Mouse (Mus musculus) heart, embryonic 16.5 days (tissue): ENCODE data around the gene Kmo. TPM values are rescaled to one million over a fixed set of nuclear protein-coding genes. Genes with fewer than 3 reads are reported as not detected.

Experiments used
- ATAC-seq: fragments of 200-750 bp; cut with Nextera tagmentation; replicated peaks from 2 replicates; pipeline ENCODE4 v1.8.0; 2017; ENCODE audit warnings: moderate number of reproducible peaks; ENCODE audit not compliant: insufficient read depth, low FRiP score; ENCODE audit errors: extremely low read depth
- H3K27ac ChIP-seq: fragments of 300-500 bp; sonication (generic); 2 replicates; pipeline ENCODE4 v1.5.1; 2014; ENCODE audit warnings: mild to moderate bottlenecking, low read length, control low read depth, moderate library complexity
- H3K27me3 ChIP-seq: fragments of 300-500 bp; sonication (generic); 2 replicates; pipeline ENCODE4 v1.6.1; 2014; ENCODE audit warnings: low read length, mixed read lengths; ENCODE audit not compliant: control insufficient read depth, insufficient read depth
- H3K36me3 ChIP-seq: fragments of 300-500 bp; sonication (generic); 2 replicates; pipeline ENCODE4 v1.6.1; 2014; ENCODE audit not compliant: control insufficient read depth, insufficient read depth
- H3K4me1 ChIP-seq: fragments of 300-500 bp; sonication (generic); 2 replicates; pipeline ENCODE4 v1.6.1; 2014; ENCODE audit warnings: low read length, mixed read lengths; ENCODE audit not compliant: control insufficient read depth, insufficient read depth
- H3K4me2 ChIP-seq: fragments of 300-500 bp; sonication (generic); 2 replicates; pipeline ENCODE4 v1.6.1; 2014; ENCODE audit warnings: low read depth, mild to moderate bottlenecking, control low read depth, low read length
- H3K4me3 ChIP-seq: fragments of 300-500 bp; sonication (generic); 2 replicates; pipeline ENCODE4 v1.5.1; 2014; ENCODE audit warnings: mild to moderate bottlenecking, control low read depth, low read length
- H3K9ac ChIP-seq: fragments of 300-500 bp; sonication (generic); 2 replicates; pipeline ENCODE4 v1.6.1; 2014; ENCODE audit warnings: low read length, control low read depth
- H3K9me3 ChIP-seq: fragments of 300-500 bp; sonication (generic); replicated peaks from 2 replicates; pipeline ENCODE4 v1.6.1; 2016; ENCODE audit warnings: low read length; ENCODE audit not compliant: control insufficient read depth
- WGBS: fragments of 180-500 bp; shearing (Covaris S2); extraction: QIAGEN DNeasy Blood & Tissue Kit; methylation state at CpG from one replicate; pipeline ENCODE4 v1.1.7; 2014; 5-methylcytosine and 5-hydroxymethylcytosine counted together
- polyA plus RNA-seq: library from polyadenylated mRNA; unstranded; fragments of >200 nt; fragmentation: Nextera tagmentation; extraction: Ambion mirVana; gene quantifications from 2 replicates; pipeline ENCODE4 v1.2.1, GENCODE M21; 2015

Gene Kmo
- polyA plus RNA-seq, result 0.10 and 0.38 TPM in 2 replicates

GRCm38 (mm10) chr1:175619814-175620431 is at the start of gene Kmo:
TSS of gene Kmo (plus strand) at chr1:175620381.
- H3K4me2 ChIP-seq, result no peak within 1 kb of the TSS
- 85% methylated on average over 13 of the region's 13 CpGs for WGBS
- H3K4me1 ChIP-seq, result peaks cover 11% of the 10 kb centered on the region
- no peaks in the 10 kb centered on the region for H3K9me3 ChIP-seq
- no peak for ATAC-seq
- H3K4me3 ChIP-seq, result no peak within 1 kb of the TSS
- H3K27me3 ChIP-seq, result no peaks in the 10 kb centered on the region
- H3K9ac ChIP-seq, result no peak within 1 kb of the TSS
- H3K36me3 ChIP-seq, result peaks cover 36% of the 10 kb centered on the region
- no peak within 1 kb of the TSS for H3K27ac ChIP-seq

GRCm38 (mm10) chr1:175574129-175574528 is 46.1 kb upstream of the Kmo start:
- H3K4me3 ChIP-seq, result no peak overlapping the region
- no peaks in the 10 kb centered on the region for H3K27me3 ChIP-seq
- H3K4me1 ChIP-seq, result no peaks in the 10 kb centered on the region
- no peak for ATAC-seq
- WGBS, result 65% methylated on average over 2 of the region's 2 CpGs
- H3K9ac ChIP-seq, result no peak overlapping the region
- no peaks in the 10 kb centered on the region for H3K36me3 ChIP-seq
- H3K27ac ChIP-seq, result no peak overlapping the region
- H3K9me3 ChIP-seq, result no peaks in the 10 kb centered on the region
- H3K4me2 ChIP-seq, result no peak overlapping the region

- Histone ChIP-seq H3K4me1 (no peaks in the 10 kb centered on the region), H3K9me3 (no peaks in the 10 kb centered on the region), H3K4me2 (no peak overlapping the region), H3K9ac (no peak overlapping the region), H3K27ac (no peak overlapping the region), H3K36me3 (no peaks in the 10 kb centered on the region), H3K4me3 (no peak overlapping the region), H3K27me3 (no peaks in the 10 kb centered on the region)
- WGBS, result 78% methylated on average over 2 of the region's 2 CpGs
- ATAC-seq, result no peak
These were observed 41.6 kb upstream of the Kmo start for GRCm38 (mm10) chr1:175578425-175579096.

GRCm38 (mm10) chr1:175579598-175580235 is 40.5 kb upstream of the Kmo start:
- H3K36me3 ChIP-seq, result no peaks in the 10 kb centered on the region
- no peaks in the 10 kb centered on the region for H3K9me3 ChIP-seq
- H3K9ac ChIP-seq, result no peak overlapping the region
- no peak for ATAC-seq
- no peak overlapping the region for H3K27ac ChIP-seq
- 73% methylated on average over 9 of the region's 9 CpGs for WGBS
- H3K4me1 ChIP-seq, result no peaks in the 10 kb centered on the region
- H3K4me3 ChIP-seq, result no peak overlapping the region
- no peaks in the 10 kb centered on the region for H3K27me3 ChIP-seq
- H3K4me2 ChIP-seq, result no peak overlapping the region

- no peak overlapping the region for H3K27ac ChIP-seq
These were observed 39.8 kb upstream of the Kmo start for GRCm38 (mm10) chr1:175580346-175580745.

GRCm38 (mm10) chr1:175582799-175583198 is 37.4 kb upstream of the Kmo start:
- no peak overlapping the region for H3K9ac ChIP-seq
- WGBS, result 77% methylated on average over 4 of the region's 4 CpGs
- ATAC-seq, result no peak

More at GRCm38 (mm10) chr1:175580346-175580745, 39.8 kb upstream of the Kmo start:
- Histone ChIP-seq H3K4me2 (no peak overlapping the region), H3K36me3 (no peaks in the 10 kb centered on the region), H3K4me1 (no peaks in the 10 kb centered on the region), H3K9me3 (no peaks in the 10 kb centered on the region), H3K9ac (no peak overlapping the region), H3K4me3 (no peak overlapping the region), H3K27me3 (no peaks in the 10 kb centered on the region)
- ATAC-seq, result no peak
- WGBS, result 82% methylated on average over 7 of the region's 7 CpGs

GRCm38 (mm10) chr1:175585267-175585666 is 34.9 kb upstream of the Kmo start:
- no peak overlapping the region for H3K4me2 ChIP-seq
- H3K27ac ChIP-seq, result no peak overlapping the region
- no peak overlapping the region for H3K9ac ChIP-seq
- H3K27me3 ChIP-seq, result no peaks in the 10 kb centered on the region
- ATAC-seq, result no peak
- H3K36me3 ChIP-seq, result no peaks in the 10 kb centered on the region
- no peaks in the 10 kb centered on the region for H3K9me3 ChIP-seq
- H3K4me1 ChIP-seq, result no peaks in the 10 kb centered on the region
- H3K4me3 ChIP-seq, result no peak overlapping the region
- 53% methylated on average over 2 of the region's 2 CpGs for WGBS

More at GRCm38 (mm10) chr1:175582799-175583198, 37.4 kb upstream of the Kmo start:
- H3K27me3 ChIP-seq, result no peaks in the 10 kb centered on the region
- no peak overlapping the region for H3K27ac ChIP-seq
- no peaks in the 10 kb centered on the region for H3K4me1 ChIP-seq
- no peak overlapping the region for H3K4me3 ChIP-seq
- H3K9me3 ChIP-seq, result no peaks in the 10 kb centered on the region
- no peaks in the 10 kb centered on the region for H3K36me3 ChIP-seq
- H3K4me2 ChIP-seq, result no peak overlapping the region

GRCm38 (mm10) chr1:175586656-175587055 is 33.5 kb upstream of the Kmo start:
- H3K27ac ChIP-seq, result no peak overlapping the region
- H3K4me1 ChIP-seq, result no peaks in the 10 kb centered on the region
- ATAC-seq, result no peak
- H3K27me3 ChIP-seq, result no peaks in the 10 kb centered on the region
- H3K9me3 ChIP-seq, result no peaks in the 10 kb centered on the region
- H3K4me2 ChIP-seq, result no peak overlapping the region
- H3K4me3 ChIP-seq, result no peak overlapping the region
- no peak overlapping the region for H3K9ac ChIP-seq
- no peaks in the 10 kb centered on the region for H3K36me3 ChIP-seq
- 71% methylated on average over 5 of the region's 5 CpGs for WGBS

- 93% methylated on average over 1 of the region's 1 CpGs for WGBS
These were observed 27.3 kb upstream of the Kmo start for GRCm38 (mm10) chr1:175592832-175593231.

More at GRCm38 (mm10) chr1:175592832-175593231, 27.3 kb upstream of the Kmo start:
- H3K4me1 ChIP-seq, result no peaks in the 10 kb centered on the region
- H3K27ac ChIP-seq, result no peak overlapping the region
- no peaks in the 10 kb centered on the region; the same call in 1 of the 2 replicates for H3K36me3 ChIP-seq
- no peaks in the 10 kb centered on the region for H3K27me3 ChIP-seq
- no peaks in the 10 kb centered on the region for H3K9me3 ChIP-seq
- ATAC-seq, result no peak
- no peak overlapping the region for H3K4me3 ChIP-seq
- no peak overlapping the region for H3K4me2 ChIP-seq
- no peak overlapping the region for H3K9ac ChIP-seq
